Mouse (Mus musculus) embryonic facial prominence, embryonic 14.5 days (tissue): ENCODE results near the gene Lrfn4. TPM values are rescaled to one million over a fixed set of nuclear protein-coding genes. Genes with fewer than 3 reads are reported as not detected.

ENCODE experiments used
- ATAC-seq: fragments of 200-750 bp; cut with Nextera tagmentation; 2 replicates; pipeline ENCODE4 v1.8.0; 2017; ENCODE audit warnings: low read depth, moderate number of reproducible peaks, moderate TSS enrichment
- DNase-seq: peaks from one replicate; pipeline ENCODE4 v3.0.0-alpha.2; 2015; ENCODE audit warnings: low spot score
- H3K27ac ChIP-seq: fragments of 300-500 bp; sonication (generic); replicated peaks from 2 replicates; pipeline ENCODE4 v1.5.1; 2014; ENCODE audit warnings: low read depth, mild to moderate bottlenecking, low read length, moderate library complexity
- H3K27me3 ChIP-seq: fragments of 300-500 bp; sonication (generic); replicated peaks from 2 replicates; pipeline ENCODE4 v1.6.1; 2014; ENCODE audit warnings: low read length; ENCODE audit not compliant: control insufficient read depth, insufficient read depth
- H3K36me3 ChIP-seq: fragments of 300-500 bp; sonication (generic); 2 replicates; pipeline ENCODE4 v1.6.1; 2014; ENCODE audit warnings: low read length, mixed read lengths; ENCODE audit not compliant: control insufficient read depth, insufficient read depth
- H3K4me1 ChIP-seq: fragments of 300-500 bp; sonication (generic); 2 replicates; pipeline ENCODE4 v1.6.1; 2014; ENCODE audit warnings: antibody characterized with exemption, low read length; ENCODE audit not compliant: control insufficient read depth, insufficient read depth
- H3K4me2 ChIP-seq: fragments of 300-500 bp; sonication (generic); 2 replicates; pipeline ENCODE4 v1.6.1; 2014; ENCODE audit warnings: low read depth, mild to moderate bottlenecking, low read length, moderate library complexity, mixed read lengths
- H3K4me3 ChIP-seq: fragments of 300-500 bp; sonication (generic); 2 replicates; pipeline ENCODE4 v1.5.1; 2014; ENCODE audit warnings: low read depth, mild to moderate bottlenecking, low read length
- H3K9ac ChIP-seq: fragments of 300-500 bp; sonication (generic); 2 replicates; pipeline ENCODE4 v1.6.1; 2014; ENCODE audit warnings: low read depth, mild to moderate bottlenecking, low read length, moderate library complexity, mixed read lengths
- H3K9me3 ChIP-seq: fragments of 300-500 bp; sonication (generic); 2 replicates; pipeline ENCODE4 v1.6.1; 2016; ENCODE audit warnings: low read length; ENCODE audit not compliant: control insufficient read depth
- WGBS: fragments of 180-500 bp; shearing (Covaris S2); extraction: QIAGEN DNeasy Blood & Tissue Kit; methylation state at CpG from one replicate; pipeline ENCODE4 v1.1.7; 2014; 5-methylcytosine and 5-hydroxymethylcytosine counted together
- microRNA-seq: library from miRNA; unstranded; fragments of <30 nt; microRNA quantifications from one replicate; pipeline ENCODE4, GENCODE M21; 2016; ENCODE audit warnings: borderline number of aligned reads
- polyA plus RNA-seq: library from polyadenylated mRNA; unstranded; fragments of >200 nt; fragmentation: Nextera tagmentation; extraction: Ambion mirVana; gene quantifications from 2 replicates; pipeline ENCODE4 v1.2.1, GENCODE M21; 2014

Lrfn4 gene
- polyA plus RNA-seq, 1 experiment from 2014 or later = 7.4 TPM

- no peaks in the 10 kb centered on the region for H3K4me1 ChIP-seq
- 82% methylated on average over 11 of the region's 11 CpGs for WGBS
- ATAC-seq (no peak), DNase-seq (no peak)
- no peak overlapping the region for H3K27ac ChIP-seq
- no peak overlapping the region for H3K9ac ChIP-seq
- no peaks in the 10 kb centered on the region for H3K9me3 ChIP-seq
- no peak overlapping the region for H3K4me3 ChIP-seq
- no peaks in the 10 kb centered on the region for H3K36me3 ChIP-seq
- no peak overlapping the region for H3K4me2 ChIP-seq
- H3K27me3 ChIP-seq = no peaks in the 10 kb centered on the region
These were observed 45.2 kb downstream of the Lrfn4 start for GRCm38 (mm10) chr19:4570237-4570613.

DNA sequence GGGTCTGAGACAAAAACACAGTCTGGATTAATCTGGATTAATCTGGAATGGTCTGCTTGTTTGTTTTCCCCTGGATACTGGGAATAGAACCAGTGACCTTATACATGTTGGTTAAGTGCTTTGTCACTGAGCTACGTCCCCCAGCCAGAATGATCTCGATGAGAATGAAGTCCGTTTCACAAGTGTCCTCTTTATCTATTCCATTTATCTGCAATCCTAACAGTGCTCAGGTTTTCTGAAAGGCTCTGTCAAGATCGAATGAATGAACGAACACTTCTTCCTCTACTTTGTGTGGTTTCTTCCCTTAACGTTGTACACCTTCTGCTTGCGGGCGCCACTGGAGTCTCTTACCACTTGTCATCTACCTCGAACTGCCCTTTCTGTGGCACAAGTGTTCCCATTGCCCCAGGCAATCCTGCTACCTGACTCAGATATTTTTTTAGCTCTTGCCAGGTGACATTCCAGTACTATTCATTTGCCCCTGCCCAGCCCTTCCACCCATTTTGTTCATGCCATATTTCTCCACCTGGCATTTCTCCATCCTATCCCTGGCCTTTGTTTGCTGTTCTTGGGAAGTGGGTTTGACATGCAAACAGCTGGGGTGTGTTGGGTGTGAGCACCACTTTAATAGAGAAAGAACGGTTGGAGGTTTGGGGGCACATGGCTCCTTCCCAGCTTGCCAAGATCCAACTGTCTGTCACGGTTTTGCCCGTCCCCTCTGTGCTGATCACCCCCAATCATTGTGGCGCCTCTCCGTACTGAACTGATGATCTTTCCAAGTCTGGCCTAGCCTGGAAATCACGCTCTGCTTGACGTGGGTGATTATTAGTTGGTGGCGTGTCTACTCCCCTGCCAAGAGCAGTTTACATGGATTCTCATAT, 45.9 kb downstream of the Lrfn4 start:
- Histone ChIP-seq H3K36me3 (no peaks in the 10 kb centered on the region), H3K9me3 (no peaks in the 10 kb centered on the region), H3K27me3 (no peaks in the 10 kb centered on the region), H3K27ac (no peak overlapping the region), H3K4me1 (no peaks in the 10 kb centered on the region), H3K4me3 (no peak overlapping the region), H3K9ac (no peak overlapping the region), H3K4me2 (no peak overlapping the region)
- WGBS = 73% methylated on average over 17 of the region's 17 CpGs
- ATAC-seq = no peak
- DNase-seq = peak; percentile 15

- Histone ChIP-seq H3K4me2 (no peak overlapping the region), H3K36me3 (no peaks in the 10 kb centered on the region), H3K27me3 (no peaks in the 10 kb centered on the region), H3K4me1 (no peaks in the 10 kb centered on the region), H3K27ac (no peak overlapping the region), H3K4me3 (no peak overlapping the region), H3K9ac (no peak overlapping the region), H3K9me3 (no peaks in the 10 kb centered on the region)
- ATAC-seq (no peak), DNase-seq (no peak)
- WGBS = 83% methylated on average over 4 of the region's 4 CpGs
These were observed 46.6 kb downstream of the Lrfn4 start for GRCm38 (mm10) chr19:4568832-4569231.

DNA sequence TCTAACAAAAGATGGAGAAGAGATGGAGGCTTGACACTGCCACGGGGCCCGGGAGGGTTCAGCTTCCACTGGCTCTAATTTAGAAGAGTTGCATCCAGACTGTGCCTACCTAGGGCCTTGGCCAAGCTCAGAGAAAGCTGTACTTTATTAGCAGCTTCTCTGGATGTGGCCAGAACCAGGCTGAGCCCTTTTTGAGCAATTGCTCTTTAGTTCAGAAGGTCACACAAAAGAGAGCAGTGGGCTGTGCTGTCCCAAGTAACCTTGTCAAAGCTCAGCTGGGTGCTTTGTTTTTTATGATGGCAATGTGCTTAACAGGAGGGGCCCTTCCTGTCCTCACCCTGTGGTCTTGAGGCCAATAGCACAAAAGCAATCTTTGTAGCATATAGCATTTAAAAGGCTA, 47.8 kb downstream of the Lrfn4 start:
- WGBS = 82% methylated on average over 2 of the region's 2 CpGs
- Histone ChIP-seq H3K9me3 (no peaks in the 10 kb centered on the region), H3K4me3 (no peak overlapping the region), H3K36me3 (no peaks in the 10 kb centered on the region), H3K4me1 (no peaks in the 10 kb centered on the region), H3K27ac (no peak overlapping the region), H3K4me2 (no peak overlapping the region), H3K9ac (no peak overlapping the region), H3K27me3 (no peaks in the 10 kb centered on the region)
- ATAC-seq (no peak), DNase-seq (no peak)

GRCm38 (mm10) chr19:4566880-4567279, 48.6 kb downstream of the Lrfn4 start:
- ATAC-seq (no peak), DNase-seq (no peak)
- Histone ChIP-seq H3K36me3 (no peaks in the 10 kb centered on the region), H3K4me1 (no peaks in the 10 kb centered on the region), H3K4me2 (no peak overlapping the region), H3K4me3 (no peak overlapping the region), H3K9me3 (no peaks in the 10 kb centered on the region), H3K27ac (no peak overlapping the region), H3K27me3 (no peaks in the 10 kb centered on the region), H3K9ac (no peak overlapping the region)
- 70% methylated on average over 2 of the region's 2 CpGs for WGBS

DNA sequence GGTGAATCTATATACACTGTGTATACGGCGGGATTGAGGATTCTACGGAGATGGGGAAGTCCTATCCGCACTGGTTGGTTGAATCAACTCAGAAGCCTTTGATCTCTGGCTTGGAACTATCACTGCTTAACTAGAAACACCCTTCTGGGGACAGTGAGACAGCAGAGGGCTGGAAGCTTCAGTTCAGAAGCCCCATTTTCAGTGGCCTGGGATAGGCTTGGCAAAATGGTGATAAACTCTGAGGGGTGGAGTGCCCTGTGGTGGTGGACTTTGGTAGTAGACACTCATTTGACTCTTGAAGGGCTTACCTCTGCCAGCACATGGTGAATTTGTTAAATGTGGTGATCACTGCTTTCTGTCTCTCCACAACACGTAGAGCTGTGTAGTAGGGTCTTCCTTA, 49.8 kb downstream of the Lrfn4 start:
- Histone ChIP-seq H3K4me2 (no peak overlapping the region), H3K9ac (no peak overlapping the region), H3K36me3 (no peaks in the 10 kb centered on the region), H3K4me1 (no peaks in the 10 kb centered on the region), H3K4me3 (no peak overlapping the region), H3K27ac (no peak overlapping the region), H3K9me3 (no peaks in the 10 kb centered on the region), H3K27me3 (no peaks in the 10 kb centered on the region)
- DNase-seq (no peak), ATAC-seq (no peak)
- WGBS = 87% methylated on average over 5 of the region's 5 CpGs

Small RNA genes within 50 kb of the gene (microRNA-seq; reads per million reads assigned to microRNA genes)
- gene Mir6986 = 0.50 reads per million

Other genes with a start within 250 kb of the Lrfn4 start
- gene Kdm2a, start 217.4 kb downstream of the Lrfn4 start, polyA plus RNA-seq = 48.3 and 52.6 TPM in 2 replicates
- 30.0 and 40.4 TPM in 2 replicates for gene Rhod, start 176.2 kb downstream of the Lrfn4 start, polyA plus RNA-seq
- gene Syt12, start 138.2 kb downstream of the Lrfn4 start, polyA plus RNA-seq = 0.90 and 1.9 TPM in 2 replicates
- not detected in 2 replicates for gene 2010003K11Rik, start 117.1 kb downstream of the Lrfn4 start, polyA plus RNA-seq
- 18.4 TPM in 2 replicates for gene Pcx, start 105.2 kb downstream of the Lrfn4 start, polyA plus RNA-seq
- 52.1 and 62.8 TPM in 2 replicates for gene Rce1, start 10.0 kb upstream of the Lrfn4 start, polyA plus RNA-seq
- gene Gm960, start 83.0 kb upstream of the Lrfn4 start, polyA plus RNA-seq = 3.9 and 4.6 TPM in 2 replicates
- 3.7 and 4.0 TPM in 2 replicates for gene Sptbn2, start 95.5 kb upstream of the Lrfn4 start, polyA plus RNA-seq
- 41.1 and 50.0 TPM in 2 replicates for gene Rbm4b, start 140.8 kb upstream of the Lrfn4 start, polyA plus RNA-seq
- gene Rbm4, start 178.2 kb upstream of the Lrfn4 start, polyA plus RNA-seq = 68.6 and 72.0 TPM in 2 replicates
- gene Gm21992, start 195.9 kb upstream of the Lrfn4 start, polyA plus RNA-seq = 14.9 and 17.1 TPM in 2 replicates
- gene Rbm14, start 196.0 kb upstream of the Lrfn4 start, polyA plus RNA-seq = 61.5 and 65.3 TPM in 2 replicates
- gene Ccs, start 223.7 kb upstream of the Lrfn4 start, polyA plus RNA-seq = 48.3 and 54.1 TPM in 2 replicates
- 0.54 and 0.64 TPM in 2 replicates for gene Ccdc87, start 223.7 kb upstream of the Lrfn4 start, polyA plus RNA-seq
- 44.1 and 50.4 TPM in 2 replicates for gene Ctsf, start 239.5 kb upstream of the Lrfn4 start, polyA plus RNA-seq